Mouse (Mus musculus): Measurements from ENCODE around the gene Exoc7.

- TF ChIP-seq CTCF (IDR thresholded peaks at IDR 0.05; ENCODE audit: low read depth, low read length): no peak
- no peak for TF ChIP-seq GATA1 (IDR thresholded peaks at IDR 0.05; ENCODE audit: borderline replicate concordance, low read length)
Observed at GRCm38 (mm10) chr11:116247502-116248222, 59.4 kb downstream of the Exoc7 start.
